Mouse (Mus musculus): ENCODE results near the gene Cpsf4l. TPM values are rescaled to one million over a fixed set of nuclear protein-coding genes. Genes with fewer than 3 reads are reported as not detected.
"Not testable (repeated sequence)": the region's sequence is repeated elsewhere in the genome, so short reads cannot be mapped to it uniquely, and the experiment has no call there.

The Cpsf4l gene
- polyA plus RNA-seq, 1 experiment from 2014 or later: 0.22 TPM

DNA sequence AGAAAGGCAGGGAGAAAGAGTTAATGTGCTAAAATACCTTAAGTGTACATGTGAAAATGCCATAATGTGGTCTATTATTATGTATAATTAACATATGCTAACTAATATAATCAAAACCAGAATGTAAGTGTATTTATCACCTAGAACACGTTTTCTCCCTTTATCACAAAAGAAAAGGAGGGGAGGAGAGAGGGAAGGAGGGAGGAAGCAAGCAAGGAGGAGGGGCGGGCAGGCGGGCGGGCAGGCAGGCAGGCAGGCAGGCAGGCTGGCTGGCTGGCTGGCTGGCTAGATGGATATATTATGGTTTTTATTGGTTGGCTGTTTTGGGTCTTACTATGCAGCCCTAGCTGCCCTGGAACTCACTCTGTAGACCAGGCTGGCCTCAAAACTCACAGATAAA is 40.1 kb downstream of the Cpsf4l start:
- no peak overlapping the region for H3K4me2 ChIP-seq

DNA sequence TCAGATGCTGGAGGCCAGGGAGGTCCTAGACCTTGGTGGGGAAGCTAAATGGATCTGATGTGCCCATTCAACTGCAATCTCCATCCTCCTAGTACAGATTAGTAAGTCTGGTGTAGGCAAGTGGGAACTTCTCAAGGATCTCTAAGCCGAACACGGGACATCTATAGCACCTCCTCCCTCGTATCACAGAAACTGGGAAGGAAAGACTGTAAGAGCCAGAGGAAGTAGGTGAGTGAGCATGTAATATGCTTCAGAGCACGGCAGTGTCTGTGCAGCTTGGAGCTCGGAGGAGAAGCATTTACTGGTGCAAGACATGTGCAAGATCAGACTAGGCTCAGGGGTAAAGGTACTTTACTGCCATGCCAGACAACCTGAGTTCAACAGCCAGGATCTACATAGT is 41.0 kb downstream of the Cpsf4l start:
- Histone ChIP-seq H3K4me1 (no peaks in the 10 kb centered on the region), H3K27ac (no peak overlapping the region), H3K36me3 (replicated peaks) (peaks cover 13% of the 10 kb centered on the region; the same call in 1 of the 2 replicates), H3K27me3 (replicated peaks) (no peaks in the 10 kb centered on the region), H3K4me3 (no peak overlapping the region), H3K9me3 (no peaks in the 10 kb centered on the region), H3K9ac (no peak overlapping the region), H3K4me2 (no peak overlapping the region)
- 93% methylated on average over 5 of the region's 5 CpGs for WGBS
- no peak for ATAC-seq (replicated peaks)

More for the DNA sequence above, 40.1 kb downstream of the Cpsf4l start:
- H3K36me3 ChIP-seq (replicated peaks): peaks cover 8% of the 10 kb centered on the region; the same call in 1 of the 2 replicates
- no peaks in the 10 kb centered on the region for H3K9me3 ChIP-seq
- H3K4me1 ChIP-seq: no peaks in the 10 kb centered on the region
- no peaks in the 10 kb centered on the region for H3K27me3 ChIP-seq (replicated peaks)
- H3K4me3 ChIP-seq: no peak overlapping the region
- no peak overlapping the region for H3K27ac ChIP-seq
- no peak for ATAC-seq (replicated peaks)
- 84% methylated on average over 4 of the region's 4 CpGs for WGBS
- H3K9ac ChIP-seq: no peak overlapping the region

DNA sequence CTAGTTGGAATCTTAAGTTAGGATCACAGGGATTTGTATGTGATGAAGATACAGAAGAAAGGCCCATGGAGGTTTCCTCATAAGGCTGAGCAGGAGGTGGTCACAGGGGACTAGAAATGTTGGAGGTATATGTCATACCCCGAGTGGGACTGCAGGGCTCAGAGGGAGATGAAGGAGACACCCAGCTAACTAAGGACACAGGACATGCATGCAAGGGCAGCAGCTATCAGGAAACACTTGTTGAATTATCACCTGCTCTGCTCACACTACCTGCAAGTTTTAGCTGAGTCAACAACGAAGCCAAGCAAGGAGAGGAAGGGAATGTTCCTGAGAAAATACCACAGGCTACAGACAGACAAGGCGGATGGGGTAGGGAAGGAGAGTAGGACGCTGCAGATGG is 42.1 kb downstream of the Cpsf4l start:
- no peak overlapping the region for H3K4me2 ChIP-seq
- H3K9ac ChIP-seq: no peak overlapping the region
- H3K36me3 ChIP-seq (replicated peaks): peaks cover 13% of the 10 kb centered on the region; the same call in 1 of the 2 replicates
- H3K27me3 ChIP-seq (replicated peaks): no peaks in the 10 kb centered on the region
- H3K4me3 ChIP-seq: no peak overlapping the region
- WGBS: 92% methylated on average over 4 of the region's 4 CpGs
- no peaks in the 10 kb centered on the region for H3K9me3 ChIP-seq
- no peaks in the 10 kb centered on the region for H3K4me1 ChIP-seq
- ATAC-seq (replicated peaks): no peak
- H3K27ac ChIP-seq: no peak overlapping the region

DNA sequence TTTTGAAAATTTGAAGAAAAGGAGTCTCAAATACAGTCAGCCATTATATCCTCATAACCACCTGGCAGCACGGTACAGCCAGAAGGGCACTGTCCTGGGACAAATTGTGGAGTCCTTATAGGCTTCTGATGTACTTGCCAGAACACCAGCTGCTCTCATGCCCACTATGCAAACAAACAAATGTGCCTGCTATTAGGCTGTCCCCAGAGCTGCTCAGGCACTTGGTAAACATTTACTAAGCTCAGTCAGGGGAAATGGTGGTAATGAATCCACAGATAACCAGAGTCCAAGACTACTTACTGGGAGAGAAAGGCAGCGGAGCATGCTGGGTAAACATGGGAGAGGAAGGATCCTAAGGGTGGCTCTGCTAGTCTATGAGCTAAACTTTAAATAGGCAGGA is 42.7 kb downstream of the Cpsf4l start:
- H3K27ac ChIP-seq: no peak overlapping the region
- no peaks in the 10 kb centered on the region for H3K27me3 ChIP-seq (replicated peaks)
- no peak overlapping the region for H3K4me2 ChIP-seq
- peaks cover 18% of the 10 kb centered on the region for H3K36me3 ChIP-seq (replicated peaks)
- no peak for ATAC-seq (replicated peaks)
- no peaks in the 10 kb centered on the region for H3K4me1 ChIP-seq
- no peak overlapping the region for H3K9ac ChIP-seq
- WGBS: 71% methylated on average over 2 of the region's 2 CpGs
- H3K9me3 ChIP-seq: no peaks in the 10 kb centered on the region
- no peak overlapping the region for H3K4me3 ChIP-seq

DNA sequence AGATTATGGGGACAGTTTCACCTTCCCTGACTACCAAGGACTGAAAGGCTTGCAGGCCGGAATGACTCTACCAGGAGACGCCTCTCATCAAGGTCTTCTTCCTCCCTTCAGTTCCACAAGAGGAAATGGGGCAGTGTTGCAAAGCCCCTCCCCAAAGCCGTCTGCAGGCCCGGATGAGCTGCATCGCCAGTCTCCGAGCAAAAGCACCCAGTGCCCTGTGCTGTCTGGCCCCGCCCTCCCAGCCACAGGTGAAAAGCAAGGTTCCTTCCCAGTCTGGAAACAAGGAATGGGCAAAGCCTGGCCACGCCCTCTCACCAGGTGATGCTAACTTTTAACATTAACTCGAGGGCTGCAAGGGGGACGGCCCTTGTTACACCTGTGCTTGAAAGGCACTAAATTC is 43.2 kb downstream of the Cpsf4l start:
- H3K4me3 ChIP-seq: no peak overlapping the region
- H3K4me1 ChIP-seq: no peaks in the 10 kb centered on the region
- no peaks in the 10 kb centered on the region for H3K9me3 ChIP-seq
- no peak overlapping the region for H3K4me2 ChIP-seq
- ATAC-seq (replicated peaks): no peak
- H3K36me3 ChIP-seq (replicated peaks): peaks cover 23% of the 10 kb centered on the region
- no peaks in the 10 kb centered on the region for H3K27me3 ChIP-seq (replicated peaks)
- no peak overlapping the region for H3K27ac ChIP-seq
- WGBS: 66% methylated on average over 10 of the region's 10 CpGs
- no peak overlapping the region for H3K9ac ChIP-seq

DNA sequence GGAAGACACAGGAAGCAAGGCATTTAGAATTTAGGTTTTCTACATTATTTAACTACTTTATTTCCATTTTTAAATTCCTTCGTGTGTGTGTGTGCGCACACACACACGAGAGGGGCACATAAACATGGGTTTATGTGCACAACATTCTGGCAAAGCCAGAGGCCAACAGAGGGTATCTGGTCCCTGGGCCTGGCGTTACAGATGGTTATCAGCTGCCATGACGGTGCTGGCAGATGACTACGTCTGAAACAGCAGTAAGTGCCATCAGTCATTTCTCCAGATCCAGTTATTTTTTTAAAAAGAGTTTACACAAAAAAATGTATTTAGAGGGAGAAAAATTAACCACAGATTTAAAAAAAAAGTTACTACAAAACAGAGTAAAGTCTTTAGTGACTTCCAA is 43.6 kb downstream of the Cpsf4l start:
- Histone ChIP-seq H3K27ac (no peak overlapping the region), H3K4me3 (no peak overlapping the region), H3K27me3 (replicated peaks) (no peaks in the 10 kb centered on the region), H3K4me2 (no peak overlapping the region), H3K36me3 (replicated peaks) (peaks cover 28% of the 10 kb centered on the region), H3K4me1 (no peaks in the 10 kb centered on the region), H3K9me3 (no peaks in the 10 kb centered on the region), H3K9ac (no peak overlapping the region)
- no peak for ATAC-seq (replicated peaks)
- 87% methylated on average over 6 of the region's 6 CpGs for WGBS

DNA sequence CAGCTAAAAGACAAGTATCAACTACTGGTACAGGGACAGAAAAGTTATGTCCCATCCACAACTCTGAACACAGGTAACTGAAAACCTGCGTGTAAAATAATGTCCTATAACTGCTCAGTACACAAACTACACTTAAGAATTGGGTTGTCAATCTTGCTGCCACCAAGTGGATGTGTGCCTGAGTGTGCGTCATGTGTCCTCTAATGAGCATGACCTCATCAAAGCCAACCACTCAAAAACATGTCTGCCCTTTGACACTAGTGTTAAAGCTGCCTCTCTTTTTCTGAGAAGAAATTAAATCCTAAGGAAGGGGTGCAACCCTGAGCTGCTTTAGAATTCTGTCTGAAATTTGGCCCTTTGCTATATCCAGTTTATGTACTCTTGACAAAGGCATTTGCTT is 45.5 kb downstream of the Cpsf4l start:
- H3K4me1 ChIP-seq: no peaks in the 10 kb centered on the region
- H3K9me3 ChIP-seq: no peaks in the 10 kb centered on the region
- no peak overlapping the region for H3K4me2 ChIP-seq
- no peak overlapping the region for H3K9ac ChIP-seq
- peaks cover 34% of the 10 kb centered on the region for H3K36me3 ChIP-seq (replicated peaks)
- no peak overlapping the region for H3K27ac ChIP-seq
- WGBS: 63% methylated on average over 2 of the region's 2 CpGs
- no peak for ATAC-seq (replicated peaks)
- H3K27me3 ChIP-seq (replicated peaks): no peaks in the 10 kb centered on the region
- no peak overlapping the region for H3K4me3 ChIP-seq

DNA sequence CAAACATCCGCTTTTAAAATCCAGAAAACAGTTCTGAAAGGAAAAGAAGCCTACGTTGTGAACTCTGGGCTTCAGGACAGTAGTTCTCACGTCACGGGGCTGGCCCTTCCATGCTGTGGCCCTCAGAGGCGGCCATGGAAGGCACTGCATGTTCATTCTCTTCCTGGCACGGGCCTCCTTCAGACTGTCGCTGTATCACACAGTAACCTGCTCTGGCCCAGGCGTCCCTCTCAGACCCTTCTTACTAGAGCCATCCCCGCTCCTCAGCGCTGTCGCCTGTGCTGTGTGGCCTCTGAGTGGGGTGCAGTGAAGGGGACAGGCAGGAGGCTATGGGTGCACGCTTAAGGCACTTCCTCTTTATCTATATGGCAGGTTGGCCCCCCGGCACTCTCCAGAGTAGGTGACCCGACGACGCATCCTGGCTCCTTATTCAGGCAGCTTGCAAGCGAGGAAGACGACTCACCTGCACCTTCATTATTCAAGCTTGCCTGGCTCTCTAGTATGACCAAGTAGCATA is 47.9 kb downstream of the Cpsf4l start:
- no peak overlapping the region for H3K4me2 ChIP-seq
- H3K9me3 ChIP-seq: no peaks in the 10 kb centered on the region
- no peak overlapping the region for H3K27ac ChIP-seq
- H3K9ac ChIP-seq: no peak overlapping the region
- WGBS: 92% methylated on average over 18 of the region's 18 CpGs
- no peak overlapping the region for H3K4me3 ChIP-seq
- H3K27me3 ChIP-seq (replicated peaks): no peaks in the 10 kb centered on the region
- H3K4me1 ChIP-seq: no peaks in the 10 kb centered on the region
- no peak for ATAC-seq (replicated peaks)
- H3K36me3 ChIP-seq (replicated peaks): peaks cover 50% of the 10 kb centered on the region

DNA sequence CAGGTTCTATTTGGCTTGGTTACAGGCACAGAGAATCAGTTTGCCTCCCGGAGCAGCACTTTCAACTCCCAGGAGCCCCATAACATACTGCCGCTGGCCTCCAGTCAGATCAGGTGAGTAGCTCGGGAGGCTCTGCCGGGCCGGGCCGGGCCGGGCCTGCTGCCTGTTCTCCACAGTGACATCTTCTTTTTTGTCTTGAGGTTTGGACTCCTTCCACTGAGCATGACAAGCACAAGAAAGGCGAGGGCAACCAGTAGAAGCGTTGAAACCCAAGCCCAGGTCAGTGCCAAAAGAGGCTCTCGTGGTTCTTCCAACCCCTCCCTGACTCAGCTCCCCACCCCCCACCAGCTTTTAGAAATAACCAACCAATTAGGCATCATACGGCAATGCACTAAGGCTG is 48.9 kb downstream of the Cpsf4l start:
- no peak overlapping the region for H3K4me2 ChIP-seq
- no peaks in the 10 kb centered on the region for H3K27me3 ChIP-seq (replicated peaks)
- ATAC-seq (replicated peaks): no peak
- no peak overlapping the region for H3K9ac ChIP-seq
- no peaks in the 10 kb centered on the region for H3K9me3 ChIP-seq
- H3K4me1 ChIP-seq: no peaks in the 10 kb centered on the region
- H3K27ac ChIP-seq: no peak overlapping the region
- H3K36me3 ChIP-seq (replicated peaks): peaks cover 58% of the 10 kb centered on the region
- 94% methylated on average over 11 of the region's 11 CpGs for WGBS
- H3K4me3 ChIP-seq: no peak overlapping the region

DNA sequence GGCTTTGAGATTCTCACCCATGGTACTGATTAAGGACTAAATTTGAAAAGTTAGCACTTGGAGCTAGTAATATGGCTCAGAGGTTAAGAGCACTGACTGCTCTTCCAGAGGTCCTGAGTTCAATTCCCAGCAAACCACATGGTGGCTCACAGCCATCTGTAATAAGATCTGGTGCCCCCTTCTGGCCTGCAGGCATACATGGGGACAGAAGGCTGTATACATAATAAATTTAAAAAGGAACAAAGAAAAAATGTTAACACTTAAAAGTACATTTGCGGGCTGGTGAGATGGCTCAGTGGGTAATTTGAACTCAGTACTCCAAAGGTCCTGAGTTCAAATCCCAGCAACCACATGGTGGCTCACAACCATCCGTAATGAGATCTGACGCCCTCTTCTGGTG is 49.6 kb downstream of the Cpsf4l start:
- H3K27ac ChIP-seq; H3K27me3 ChIP-seq (replicated peaks); H3K9ac ChIP-seq; H3K4me3 ChIP-seq; ATAC-seq (replicated peaks); H3K4me1 ChIP-seq; H3K9me3 ChIP-seq; H3K4me2 ChIP-seq: not testable (repeated sequence)
- H3K36me3 ChIP-seq (replicated peaks): peaks cover 58% of the 10 kb centered on the region
- WGBS: 98% methylated on average over 3 of the region's 3 CpGs

DNA sequence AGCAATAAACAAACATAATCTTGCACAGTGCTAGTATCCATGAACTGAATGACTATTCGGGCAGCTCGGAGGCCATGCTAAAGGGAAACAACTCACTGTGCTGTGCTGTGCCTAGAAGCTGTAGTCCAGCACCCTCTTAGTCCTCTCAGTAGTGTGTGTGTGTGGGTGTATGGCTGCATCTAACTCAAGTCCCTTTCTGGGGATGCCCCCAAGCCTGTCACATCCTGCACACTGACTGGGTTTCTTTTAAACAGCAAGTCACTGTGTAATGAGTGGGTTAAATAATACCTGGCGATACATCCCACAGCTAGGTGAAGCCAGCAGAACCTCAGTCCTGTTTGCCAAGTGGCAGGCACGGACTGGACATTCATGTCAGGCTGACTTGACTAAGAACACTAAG is 51.1 kb downstream of the Cpsf4l start:
- H3K4me1 ChIP-seq: no peaks in the 10 kb centered on the region
- H3K9me3 ChIP-seq: no peaks in the 10 kb centered on the region
- 93% methylated on average over 4 of the region's 4 CpGs for WGBS
- peaks cover 62% of the 10 kb centered on the region for H3K36me3 ChIP-seq (replicated peaks)
- ATAC-seq (replicated peaks): no peak
- no peaks in the 10 kb centered on the region for H3K27me3 ChIP-seq (replicated peaks)
- H3K9ac ChIP-seq: no peak overlapping the region
- no peak overlapping the region for H3K4me2 ChIP-seq
- no peak overlapping the region for H3K27ac ChIP-seq
- no peak overlapping the region for H3K4me3 ChIP-seq

DNA sequence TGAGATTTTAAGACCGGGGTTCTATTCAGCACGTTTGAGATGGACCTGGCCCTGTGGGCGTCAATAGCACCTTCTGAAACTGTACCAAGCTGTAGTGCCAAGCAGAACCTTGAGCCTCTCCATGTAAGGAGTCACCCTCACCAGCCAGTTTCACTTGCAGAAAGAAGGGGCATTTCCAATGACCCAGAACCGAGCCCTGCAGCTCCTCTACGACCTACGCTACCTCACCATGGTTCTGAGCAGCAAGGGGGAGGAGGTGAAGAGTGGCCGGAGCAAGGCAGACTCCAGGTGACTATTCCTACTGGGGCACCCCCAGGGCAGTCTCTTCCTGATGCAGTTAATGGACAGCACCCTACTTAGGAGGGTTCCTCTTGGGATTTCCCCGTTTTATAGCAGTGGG is 51.5 kb downstream of the Cpsf4l start:
- Histone ChIP-seq H3K9me3 (no peaks in the 10 kb centered on the region), H3K9ac (no peak overlapping the region), H3K36me3 (replicated peaks) (peaks cover 60% of the 10 kb centered on the region), H3K4me2 (no peak overlapping the region), H3K4me3 (no peak overlapping the region), H3K27me3 (replicated peaks) (no peaks in the 10 kb centered on the region), H3K4me1 (no peaks in the 10 kb centered on the region), H3K27ac (no peak overlapping the region)
- ATAC-seq (replicated peaks): no peak
- WGBS: 89% methylated on average over 8 of the region's 8 CpGs

DNA sequence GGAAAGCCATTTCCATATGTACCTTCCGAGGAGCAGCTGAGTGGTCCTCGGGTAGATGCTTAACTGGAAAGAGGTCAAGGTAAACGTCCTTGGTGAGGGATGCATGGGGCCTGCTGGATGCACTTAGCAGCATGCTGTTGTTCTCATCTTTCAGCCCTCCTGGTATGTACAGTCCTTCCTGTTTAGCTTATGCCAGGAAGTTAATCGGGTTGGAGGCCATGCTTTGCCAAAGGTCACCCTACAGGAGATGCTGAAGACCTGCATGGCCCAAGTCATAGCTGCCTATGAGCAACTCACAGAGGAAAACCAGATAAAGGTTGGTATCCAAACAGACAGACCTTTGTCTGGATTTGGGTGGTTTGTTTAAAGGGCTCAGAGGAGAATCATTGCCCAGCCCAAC is 52.6 kb downstream of the Cpsf4l start:
- peaks cover 55% of the 10 kb centered on the region for H3K36me3 ChIP-seq (replicated peaks)
- no peak overlapping the region for H3K4me2 ChIP-seq
- H3K27me3 ChIP-seq (replicated peaks): no peaks in the 10 kb centered on the region
- no peak overlapping the region for H3K27ac ChIP-seq
- no peak for ATAC-seq (replicated peaks)
- WGBS: 82% methylated on average over 4 of the region's 4 CpGs
- H3K9ac ChIP-seq: no peak overlapping the region
- H3K4me3 ChIP-seq: no peak overlapping the region
- no peaks in the 10 kb centered on the region for H3K9me3 ChIP-seq
- no peaks in the 10 kb centered on the region for H3K4me1 ChIP-seq
